Mouse (Mus musculus) lung, embryonic 14.5 days (tissue): ENCODE measurements around the gene Pik3c2g. TPM values are rescaled to one million over a fixed set of nuclear protein-coding genes. Genes with fewer than 3 reads are reported as not detected.

Experiments used
- ATAC-seq: fragments of 200-750 bp; cut with Nextera tagmentation; 2 replicates; pipeline ENCODE4 v1.8.0; 2017; ENCODE audit warnings: mild to moderate bottlenecking, moderate TSS enrichment, moderate library complexity; ENCODE audit not compliant: insufficient read depth
- DNase-seq: peaks from one replicate; pipeline ENCODE4 v3.0.0-alpha.2; 2015
- H3K27ac ChIP-seq: fragments of 300-500 bp; sonication (generic); 2 replicates; pipeline ENCODE4 v1.5.1; 2014; ENCODE audit warnings: low read depth, mild to moderate bottlenecking, moderate library complexity
- H3K27me3 ChIP-seq: fragments of 300-500 bp; sonication (generic); 2 replicates; pipeline ENCODE4 v1.6.1; 2014; ENCODE audit warnings: low read length, control low read depth; ENCODE audit not compliant: insufficient read depth
- H3K36me3 ChIP-seq: fragments of 300-500 bp; sonication (generic); 2 replicates; pipeline ENCODE4 v1.6.1; 2014; ENCODE audit warnings: control low read depth; ENCODE audit not compliant: insufficient read depth
- H3K4me1 ChIP-seq: fragments of 300-500 bp; sonication (generic); 2 replicates; pipeline ENCODE4 v1.6.1; 2014; ENCODE audit warnings: antibody characterized with exemption, control low read depth; ENCODE audit not compliant: insufficient read depth
- H3K4me2 ChIP-seq: fragments of 300-500 bp; sonication (generic); 2 replicates; pipeline ENCODE4 v1.6.1; 2014; ENCODE audit warnings: mild to moderate bottlenecking
- H3K4me3 ChIP-seq: fragments of 300-500 bp; sonication (generic); 2 replicates; pipeline ENCODE4 v1.5.1; 2014; ENCODE audit warnings: low read depth, low read length
- H3K9ac ChIP-seq: fragments of 300-500 bp; sonication (generic); 2 replicates; pipeline ENCODE4 v1.6.1; 2014
- H3K9me3 ChIP-seq: fragments of 300-500 bp; sonication (generic); 2 replicates; pipeline ENCODE4 v1.6.1; 2016; ENCODE audit warnings: low read depth, low read length, control low read depth
- CTCF ChIP-seq: IDR thresholded peaks from 2 replicates; pipeline ENCODE4 v1.5.1; 2016; ENCODE audit warnings: antibody characterized with exemption, low read depth
- WGBS: fragments of 180-500 bp; shearing (Covaris S2); extraction: QIAGEN DNeasy Blood & Tissue Kit; methylation state at CpG from one replicate; pipeline ENCODE4 v1.1.7; 2014; 5-methylcytosine and 5-hydroxymethylcytosine counted together
- polyA plus RNA-seq: library from polyadenylated mRNA; unstranded; fragments of >200 nt; fragmentation: Nextera tagmentation; extraction: Ambion mirVana; gene quantifications from 2 replicates; pipeline ENCODE4 v1.2.1, GENCODE M21; 2014

Pik3c2g gene
- polyA plus RNA-seq, 1 experiment from 2014 or later: 1.1 TPM

- H3K9ac ChIP-seq: no peak overlapping the region
- H3K36me3 ChIP-seq: no peaks in the 10 kb centered on the region
- H3K4me2 ChIP-seq: peak overlapping the region; percentile 36
- TF ChIP-seq CTCF: no peak
- DNase-seq (peak; percentile 96), ATAC-seq (peak; percentile 96)
- H3K4me3 ChIP-seq: no peak overlapping the region
- peak overlapping the region; percentile 47; the same call in 1 of the 2 replicates for H3K27ac ChIP-seq
- no peaks in the 10 kb centered on the region for H3K27me3 ChIP-seq
- 27% methylated on average over 11 of the region's 11 CpGs for WGBS
- no peaks in the 10 kb centered on the region for H3K9me3 ChIP-seq
- H3K4me1 ChIP-seq: no peaks in the 10 kb centered on the region; the same call in 1 of the 2 replicates
Measured at GRCm38 (mm10) chr6:139777576-139778282, 190.7 kb downstream of the Pik3c2g start.

- peak; percentile 50 for DNase-seq
- TF ChIP-seq CTCF: peak; percentile 49
Measured at GRCm38 (mm10) chr6:139780028-139780427, 193.0 kb downstream of the Pik3c2g start.

GRCm38 (mm10) chr6:139789479-139789878, 202.5 kb downstream of the Pik3c2g start:
- no peak for TF ChIP-seq CTCF

More at GRCm38 (mm10) chr6:139780028-139780427, 193.0 kb downstream of the Pik3c2g start:
- Histone ChIP-seq H3K9ac (no peak overlapping the region), H3K27ac (no peak overlapping the region), H3K4me1 (no peaks in the 10 kb centered on the region; the same call in 1 of the 2 replicates), H3K4me3 (no peak overlapping the region), H3K36me3 (no peaks in the 10 kb centered on the region), H3K4me2 (no peak overlapping the region), H3K27me3 (no peaks in the 10 kb centered on the region), H3K9me3 (no peaks in the 10 kb centered on the region)
- ATAC-seq: no peak
- WGBS: 77% methylated on average over 2 of the region's 2 CpGs

GRCm38 (mm10) chr6:139799541-139800226, 212.7 kb downstream of the Pik3c2g start:
- no peak for TF ChIP-seq CTCF
- DNase-seq (peak; percentile 58), ATAC-seq (no peak)
- no peaks in the 10 kb centered on the region for H3K36me3 ChIP-seq
- H3K9ac ChIP-seq: no peak overlapping the region
- H3K4me1 ChIP-seq: no peaks in the 10 kb centered on the region
- no peak overlapping the region for H3K4me2 ChIP-seq
- no peaks in the 10 kb centered on the region for H3K27me3 ChIP-seq
- 72% methylated on average over 8 of the region's 8 CpGs for WGBS
- H3K4me3 ChIP-seq: no peak overlapping the region
- no peaks in the 10 kb centered on the region for H3K9me3 ChIP-seq
- no peak overlapping the region for H3K27ac ChIP-seq

More at GRCm38 (mm10) chr6:139789479-139789878, 202.5 kb downstream of the Pik3c2g start:
- Histone ChIP-seq H3K4me3 (no peak overlapping the region), H3K9ac (no peak overlapping the region), H3K4me1 (no peaks in the 10 kb centered on the region), H3K27ac (no peak overlapping the region), H3K36me3 (no peaks in the 10 kb centered on the region), H3K4me2 (no peak overlapping the region), H3K9me3 (no peaks in the 10 kb centered on the region), H3K27me3 (no peaks in the 10 kb centered on the region)
- ATAC-seq (peak; percentile 75), DNase-seq (peak; percentile 76)
- 19% methylated on average over 4 of the region's 4 CpGs for WGBS

- H3K27ac ChIP-seq: no peak overlapping the region
- no peaks in the 10 kb centered on the region for H3K4me1 ChIP-seq
- no peaks in the 10 kb centered on the region for H3K27me3 ChIP-seq
- WGBS: 63% methylated on average over 8 of the region's 8 CpGs
- no peak overlapping the region for H3K4me2 ChIP-seq
- H3K9ac ChIP-seq: no peak overlapping the region
- H3K36me3 ChIP-seq: no peaks in the 10 kb centered on the region
- peak; percentile 40 for DNase-seq
- H3K9me3 ChIP-seq: no peaks in the 10 kb centered on the region
- no peak overlapping the region for H3K4me3 ChIP-seq
- ATAC-seq: no peak
- TF ChIP-seq CTCF: no peak
Measured at GRCm38 (mm10) chr6:139821916-139822315, 234.9 kb downstream of the Pik3c2g start.

- peak; percentile 37 for DNase-seq
- H3K4me2 ChIP-seq: no peak overlapping the region
- no peak for ATAC-seq
- H3K9me3 ChIP-seq: no peaks in the 10 kb centered on the region
- 67% methylated on average over 6 of the region's 6 CpGs for WGBS
- H3K27ac ChIP-seq: no peak overlapping the region
- H3K27me3 ChIP-seq: no peaks in the 10 kb centered on the region
- H3K36me3 ChIP-seq: no peaks in the 10 kb centered on the region
- no peak overlapping the region for H3K4me3 ChIP-seq
- H3K4me1 ChIP-seq: no peaks in the 10 kb centered on the region
- no peak overlapping the region for H3K9ac ChIP-seq
- TF ChIP-seq CTCF: no peak
Measured at GRCm38 (mm10) chr6:139838239-139838638, 251.2 kb downstream of the Pik3c2g start.

DNA sequence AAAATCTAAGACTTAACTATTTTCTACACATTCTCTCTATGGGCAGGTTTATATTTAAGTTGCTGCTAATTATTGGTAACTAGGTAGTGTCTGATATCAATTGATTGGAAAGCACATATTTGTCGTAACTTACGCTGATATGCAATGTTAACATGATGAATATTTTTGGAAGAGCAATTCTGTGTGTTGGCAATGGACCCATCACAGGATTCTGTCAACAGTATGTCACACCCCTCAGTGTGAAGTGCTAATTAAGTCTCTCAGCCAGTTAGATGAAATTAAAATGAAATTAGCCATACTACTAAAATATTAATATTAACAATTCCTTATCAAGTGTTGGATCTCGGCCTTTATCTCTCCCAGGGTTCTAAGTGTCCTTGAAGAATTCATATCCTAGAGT, 251.7 kb downstream of the Pik3c2g start:
- no peak overlapping the region for H3K4me2 ChIP-seq
- no peak overlapping the region for H3K27ac ChIP-seq
- 89% methylated on average over 3 of the region's 3 CpGs for WGBS
- no peak for TF ChIP-seq CTCF
- H3K4me1 ChIP-seq: no peaks in the 10 kb centered on the region
- H3K9me3 ChIP-seq: no peaks in the 10 kb centered on the region
- H3K9ac ChIP-seq: no peak overlapping the region
- H3K4me3 ChIP-seq: no peak overlapping the region
- H3K36me3 ChIP-seq: no peaks in the 10 kb centered on the region
- no peaks in the 10 kb centered on the region for H3K27me3 ChIP-seq
- DNase-seq: no peak
- no peak for ATAC-seq
